Mouse (Mus musculus): ENCODE results near the gene Ewsr1. TPM values are rescaled to one million over a fixed set of nuclear protein-coding genes. Genes with fewer than 3 reads are reported as not detected.

The Ewsr1 gene
- polyA plus RNA-seq, 1 experiment from 2014 or later = 419 TPM

GRCm38 (mm10) chr11:5041144-5041780 lies 57.8 kb downstream of the Ewsr1 start:
- ATAC-seq (ENCODE audit: low FRiP score) (no peak), DNase-seq (ENCODE audit: low spot score, missing footprints) (no peak)
- Histone ChIP-seq H3K4me3 (ENCODE audit: low read depth, low read length) (no peak overlapping the region), H3K27me3 (ENCODE audit: control insufficient read depth, insufficient read depth, low read length) (no peaks in the 10 kb centered on the region), H3K36me3 (ENCODE audit: control insufficient read depth, insufficient read depth, low read length) (peaks cover 4% of the 10 kb centered on the region; the same call in 1 of the 2 replicates), H3K9ac (ENCODE audit: low read length) (no peak overlapping the region), H3K9me3 (ENCODE audit: control insufficient read depth, low read length) (no peaks in the 10 kb centered on the region), H3K4me2 (no peak overlapping the region), H3K4me1 (ENCODE audit: control insufficient read depth, insufficient read depth, low read length) (no peaks in the 10 kb centered on the region), H3K27ac (ENCODE audit: low read depth, low read length) (no peak overlapping the region)
- 88% methylated on average over 18 of the region's 18 CpGs for WGBS

DNA sequence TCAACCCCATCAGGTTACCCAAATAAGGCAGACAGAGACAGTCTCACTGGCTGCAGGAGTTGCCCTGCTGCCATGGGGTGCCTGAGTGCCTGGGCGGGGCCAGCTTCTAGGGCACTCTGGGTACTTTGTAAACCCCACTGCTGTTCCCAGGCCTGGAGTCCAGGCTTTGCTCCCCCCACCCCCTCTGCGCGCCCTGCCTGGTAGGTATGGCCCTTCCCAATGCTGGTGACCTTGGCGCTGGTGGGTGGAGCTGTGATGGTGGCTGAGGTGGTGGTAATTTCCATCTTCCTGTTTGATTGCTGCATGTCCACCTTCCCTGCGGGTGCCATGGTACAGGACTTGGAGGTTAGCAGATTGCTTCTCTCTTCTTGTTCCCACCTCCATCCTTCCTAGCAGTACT lies 58.5 kb downstream of the Ewsr1 start:
- peaks cover 4% of the 10 kb centered on the region; the same call in 1 of the 2 replicates for H3K36me3 ChIP-seq (ENCODE audit: control insufficient read depth, insufficient read depth, low read length)
- WGBS = 89% methylated on average over 5 of the region's 5 CpGs

DNA sequence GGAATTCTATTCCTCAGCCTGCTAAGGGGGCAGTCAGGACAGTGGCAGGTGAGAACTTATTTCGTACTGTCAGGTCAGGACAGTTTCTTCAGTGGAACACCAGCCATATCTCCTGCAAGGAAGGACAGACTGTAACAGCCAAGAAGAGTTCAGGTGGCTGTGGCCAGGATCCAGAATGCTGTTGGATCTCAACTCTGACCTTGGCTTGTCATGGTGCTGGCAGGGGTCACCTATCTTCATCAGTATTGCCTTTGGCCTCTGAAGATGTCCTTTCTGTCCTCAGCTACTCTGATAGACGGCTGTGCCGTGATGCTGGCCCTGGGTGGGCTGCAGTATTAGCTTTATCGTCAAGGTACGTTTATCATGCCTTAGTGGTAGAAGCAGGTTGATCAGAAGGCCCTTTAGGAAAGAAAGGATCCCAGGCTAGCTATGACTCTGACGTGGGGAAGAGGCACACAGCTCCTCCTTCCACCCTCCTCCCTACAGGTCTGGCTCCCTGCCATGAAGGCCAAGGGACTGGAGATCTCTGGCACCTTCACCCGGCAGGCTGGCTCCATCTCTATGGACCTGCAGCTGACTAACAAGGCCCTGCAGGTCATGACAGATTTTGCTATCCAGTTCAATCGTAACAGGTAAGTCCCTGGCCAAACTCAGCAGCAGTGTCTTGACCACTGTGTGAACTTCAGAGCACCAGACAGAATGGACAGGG lies 61.8 kb downstream of the Ewsr1 start:
- DNase-seq (ENCODE audit: low spot score, missing footprints) = no peak
- Histone ChIP-seq H3K4me3 (ENCODE audit: low read depth, low read length) (no peak overlapping the region), H3K4me2 (no peak overlapping the region), H3K4me1 (ENCODE audit: control insufficient read depth, insufficient read depth, low read length) (no peaks in the 10 kb centered on the region), H3K9me3 (ENCODE audit: control insufficient read depth, low read length) (no peaks in the 10 kb centered on the region), H3K9ac (ENCODE audit: low read length) (no peak overlapping the region), H3K27ac (ENCODE audit: low read depth, low read length) (no peak overlapping the region), H3K27me3 (ENCODE audit: control insufficient read depth, insufficient read depth, low read length) (no peaks in the 10 kb centered on the region), H3K36me3 (ENCODE audit: control insufficient read depth, insufficient read depth, low read length) (peaks cover 9% of the 10 kb centered on the region)
- no peak for ATAC-seq (ENCODE audit: low FRiP score)
- 93% methylated on average over 8 of the region's 8 CpGs for WGBS

More for the DNA sequence above, 58.5 kb downstream of the Ewsr1 start:
- Histone ChIP-seq H3K27me3 (ENCODE audit: control insufficient read depth, insufficient read depth, low read length) (no peaks in the 10 kb centered on the region), H3K4me2 (no peak overlapping the region), H3K4me3 (ENCODE audit: low read depth, low read length) (no peak overlapping the region), H3K9me3 (ENCODE audit: control insufficient read depth, low read length) (no peaks in the 10 kb centered on the region), H3K9ac (ENCODE audit: low read length) (no peak overlapping the region), H3K27ac (ENCODE audit: low read depth, low read length) (no peak overlapping the region), H3K4me1 (ENCODE audit: control insufficient read depth, insufficient read depth, low read length) (no peaks in the 10 kb centered on the region)
- DNase-seq (ENCODE audit: low spot score, missing footprints) (peak; percentile 77), ATAC-seq (ENCODE audit: low FRiP score) (no peak)

GRCm38 (mm10) chr11:5035421-5035820 lies 63.6 kb downstream of the Ewsr1 start:
- ATAC-seq (ENCODE audit: low FRiP score) = no peak
- no peak for DNase-seq (ENCODE audit: low spot score, missing footprints)
- no peaks in the 10 kb centered on the region for H3K9me3 ChIP-seq (ENCODE audit: control insufficient read depth, low read length)
- no peak overlapping the region for H3K9ac ChIP-seq (ENCODE audit: low read length)
- no peak overlapping the region for H3K27ac ChIP-seq (ENCODE audit: low read depth, low read length)
- 94% methylated on average over 4 of the region's 4 CpGs for WGBS
- H3K4me3 ChIP-seq (ENCODE audit: low read depth, low read length) = no peak overlapping the region
- no peaks in the 10 kb centered on the region for H3K27me3 ChIP-seq (ENCODE audit: control insufficient read depth, insufficient read depth, low read length)
- H3K4me1 ChIP-seq (ENCODE audit: control insufficient read depth, insufficient read depth, low read length) = no peaks in the 10 kb centered on the region
- H3K4me2 ChIP-seq = no peak overlapping the region
- H3K36me3 ChIP-seq (ENCODE audit: control insufficient read depth, insufficient read depth, low read length) = peaks cover 17% of the 10 kb centered on the region

- no peak for ATAC-seq (ENCODE audit: low FRiP score)
- no peak for DNase-seq (ENCODE audit: low spot score, missing footprints)
These were observed 65.9 kb downstream of the Ewsr1 start for GRCm38 (mm10) chr11:5033136-5033535.

GRCm38 (mm10) chr11:5032706-5033105 lies 66.4 kb downstream of the Ewsr1 start:
- Histone ChIP-seq H3K27ac (ENCODE audit: low read depth, low read length) (no peak overlapping the region), H3K4me1 (ENCODE audit: control insufficient read depth, insufficient read depth, low read length) (no peaks in the 10 kb centered on the region), H3K4me3 (ENCODE audit: low read depth, low read length) (no peak overlapping the region), H3K9ac (ENCODE audit: low read length) (no peak overlapping the region), H3K4me2 (no peak overlapping the region), H3K9me3 (ENCODE audit: control insufficient read depth, low read length) (no peaks in the 10 kb centered on the region), H3K36me3 (ENCODE audit: control insufficient read depth, insufficient read depth, low read length) (peaks cover 19% of the 10 kb centered on the region), H3K27me3 (ENCODE audit: control insufficient read depth, insufficient read depth, low read length) (no peaks in the 10 kb centered on the region)
- no peak for ATAC-seq (ENCODE audit: low FRiP score)
- 92% methylated on average over 10 of the region's 10 CpGs for WGBS
- DNase-seq (ENCODE audit: low spot score, missing footprints) = no peak

More at GRCm38 (mm10) chr11:5033136-5033535, 65.9 kb downstream of the Ewsr1 start:
- H3K9me3 ChIP-seq (ENCODE audit: control insufficient read depth, low read length) = no peaks in the 10 kb centered on the region
- no peak overlapping the region for H3K9ac ChIP-seq (ENCODE audit: low read length)
- H3K27ac ChIP-seq (ENCODE audit: low read depth, low read length) = no peak overlapping the region
- no peaks in the 10 kb centered on the region for H3K27me3 ChIP-seq (ENCODE audit: control insufficient read depth, insufficient read depth, low read length)
- no peak overlapping the region for H3K4me3 ChIP-seq (ENCODE audit: low read depth, low read length)
- H3K4me1 ChIP-seq (ENCODE audit: control insufficient read depth, insufficient read depth, low read length) = no peaks in the 10 kb centered on the region
- H3K4me2 ChIP-seq = no peak overlapping the region
- H3K36me3 ChIP-seq (ENCODE audit: control insufficient read depth, insufficient read depth, low read length) = peaks cover 17% of the 10 kb centered on the region
- 91% methylated on average over 3 of the region's 3 CpGs for WGBS

DNA sequence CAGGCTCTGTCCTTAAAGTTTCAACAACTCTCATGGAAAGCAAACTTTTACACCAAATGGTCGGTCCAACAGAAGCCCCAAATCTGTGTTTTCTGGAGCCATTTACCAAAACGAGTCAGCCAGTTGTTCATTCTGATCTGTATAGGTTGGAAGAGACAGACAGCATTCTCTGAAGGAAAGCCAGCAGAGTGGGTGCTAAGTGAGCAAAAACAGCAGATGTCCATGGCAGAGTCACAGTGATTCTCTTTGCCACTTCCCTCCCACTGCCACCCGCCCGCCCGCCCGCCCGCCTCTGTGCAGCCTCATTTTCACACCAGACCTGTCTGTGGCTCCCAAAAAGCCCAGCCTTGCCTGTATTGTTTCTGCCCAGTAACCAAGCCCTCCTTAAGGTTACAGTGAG lies 70.8 kb downstream of the Ewsr1 start:
- Histone ChIP-seq H3K4me3 (ENCODE audit: low read depth, low read length) (no peak overlapping the region), H3K36me3 (ENCODE audit: control insufficient read depth, insufficient read depth, low read length) (peaks cover 16% of the 10 kb centered on the region), H3K4me2 (no peak overlapping the region), H3K4me1 (ENCODE audit: control insufficient read depth, insufficient read depth, low read length) (no peaks in the 10 kb centered on the region), H3K9me3 (ENCODE audit: control insufficient read depth, low read length) (no peaks in the 10 kb centered on the region), H3K9ac (ENCODE audit: low read length) (no peak overlapping the region), H3K27ac (ENCODE audit: low read depth, low read length) (no peak overlapping the region), H3K27me3 (ENCODE audit: control insufficient read depth, insufficient read depth, low read length) (no peaks in the 10 kb centered on the region)
- 95% methylated on average over 7 of the region's 7 CpGs for WGBS
- no peak for ATAC-seq (ENCODE audit: low FRiP score)
- DNase-seq (ENCODE audit: low spot score, missing footprints) = no peak

DNA sequence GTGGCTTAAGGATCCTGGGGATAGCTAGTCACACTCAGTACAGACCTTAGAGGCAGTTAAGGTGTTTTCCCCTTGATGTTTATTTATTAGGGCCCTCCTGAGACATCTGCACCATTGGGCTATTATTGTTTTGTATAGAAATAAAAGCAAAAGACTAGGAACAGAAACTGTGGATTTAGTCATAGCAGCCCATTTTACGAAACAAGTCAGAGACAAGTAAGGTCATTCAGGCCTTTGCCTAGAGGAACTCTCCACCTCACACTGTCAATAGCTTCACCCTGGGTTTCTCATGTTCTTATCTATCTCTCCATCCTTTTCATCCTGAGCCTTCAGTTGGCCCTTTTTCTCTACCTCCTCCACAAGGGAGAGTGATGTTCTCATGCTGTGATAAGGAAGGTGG lies 74.0 kb downstream of the Ewsr1 start:
- 85% methylated on average over 1 of the region's 1 CpGs for WGBS
- no peak overlapping the region for H3K27ac ChIP-seq (ENCODE audit: low read depth, low read length)
- H3K9ac ChIP-seq (ENCODE audit: low read length) = no peak overlapping the region
- ATAC-seq (ENCODE audit: low FRiP score) (no peak), DNase-seq (ENCODE audit: low spot score, missing footprints) (no peak)
- peaks cover 8% of the 10 kb centered on the region; the same call in 1 of the 2 replicates for H3K36me3 ChIP-seq (ENCODE audit: control insufficient read depth, insufficient read depth, low read length)
- H3K9me3 ChIP-seq (ENCODE audit: control insufficient read depth, low read length) = no peaks in the 10 kb centered on the region
- H3K4me1 ChIP-seq (ENCODE audit: control insufficient read depth, insufficient read depth, low read length) = no peaks in the 10 kb centered on the region
- H3K4me2 ChIP-seq = no peak overlapping the region
- no peaks in the 10 kb centered on the region for H3K27me3 ChIP-seq (ENCODE audit: control insufficient read depth, insufficient read depth, low read length)
- no peak overlapping the region for H3K4me3 ChIP-seq (ENCODE audit: low read depth, low read length)
